Mouse (Mus musculus) thymus, adult 18-20 months (tissue): ENCODE results near the gene Scyl1.
A peak's percentile ranks its signal among the peaks of the same experiment; 100 is the strongest.

ENCODE experiments used
- DNase-seq, 2 experiments: peaks; one replicate each; pipeline ENCODE4 v3.0.0; 2022; ENCODE audit warnings: mixed read lengths in 2 of 2

Gene Scyl1

GRCm38 (mm10) chr19:5787128-5787635 lies 16.0 kb upstream of the Scyl1 start:
- DNase-seq: peak; percentile 56 to 71

GRCm38 (mm10) chr19:5786441-5787114 lies 15.4 kb upstream of the Scyl1 start:
- DNase-seq: peak; percentile 66 to 68

- DNase-seq: no peak
These were observed 13.8 kb upstream of the Scyl1 start for GRCm38 (mm10) chr19:5784958-5785577.

GRCm38 (mm10) chr19:5782121-5782520 lies 10.9 kb upstream of the Scyl1 start:
- DNase-seq: no peak

GRCm38 (mm10) chr19:5781532-5781931 lies 10.3 kb upstream of the Scyl1 start:
- DNase-seq: no peak

GRCm38 (mm10) chr19:5780203-5780602 lies 9.0 kb upstream of the Scyl1 start:
- no peak for DNase-seq

- DNase-seq: no peak
These were observed 7.1 kb upstream of the Scyl1 start for GRCm38 (mm10) chr19:5778312-5778711.

GRCm38 (mm10) chr19:5777387-5778032 lies 6.3 kb upstream of the Scyl1 start:
- no peak for DNase-seq

GRCm38 (mm10) chr19:5770311-5770710 lies 908 bp downstream of the Scyl1 start:
- DNase-seq: no peak

- DNase-seq: no peak
These were observed 3.9 kb downstream of the Scyl1 start for GRCm38 (mm10) chr19:5767271-5767670.

GRCm38 (mm10) chr19:5763163-5763562 lies 8.1 kb downstream of the Scyl1 start:
- no peak for DNase-seq

GRCm38 (mm10) chr19:5758878-5759403 lies 12.3 kb downstream of the Scyl1 start:
- no peak for DNase-seq

GRCm38 (mm10) chr19:5756991-5757636 lies 14.1 kb downstream of the Scyl1 start:
- DNase-seq: no peak

GRCm38 (mm10) chr19:5756321-5756985 lies 14.8 kb downstream of the Scyl1 start:
- DNase-seq: no peak

GRCm38 (mm10) chr19:5751742-5752141 lies 19.5 kb downstream of the Scyl1 start:
- no peak for DNase-seq

GRCm38 (mm10) chr19:5750951-5751350 lies 20.3 kb downstream of the Scyl1 start:
- DNase-seq: no peak

GRCm38 (mm10) chr19:5749476-5749875 lies 21.7 kb downstream of the Scyl1 start:
- no peak for DNase-seq

GRCm38 (mm10) chr19:5746907-5747363 lies 24.3 kb downstream of the Scyl1 start:
- no peak for DNase-seq

- no peak for DNase-seq
These were observed 25.2 kb downstream of the Scyl1 start for GRCm38 (mm10) chr19:5745756-5746710.

GRCm38 (mm10) chr19:5743576-5743975 lies 27.6 kb downstream of the Scyl1 start:
- no peak for DNase-seq

GRCm38 (mm10) chr19:5742241-5742641 lies 29.0 kb downstream of the Scyl1 start:
- no peak for DNase-seq
